In genomic region chr2:32404663-32405062, GRCm38 (mm10) we compare ENCODE assay signal across 8 mouse cellular contexts. TPM values are rescaled to one million over a fixed set of nuclear protein-coding genes. Genes with fewer than 3 reads are reported as not detected.
DNase-seq lines count a peak whose midpoint lies in the region; ATAC-seq lines count a peak whose summit lies in the region.

No protein-coding gene starts in this region.

- H3K27me3 ChIP-seq in hindbrain, embryonic 13.5 days: no peaks in the 10 kb centered on the region
- no peaks in the 10 kb centered on the region for H3K27me3 ChIP-seq in midbrain, embryonic 10.5 days (ENCODE audit: low read depth, poor library complexity, severe bottlenecking)

- H3K4me1 ChIP-seq in hindbrain, embryonic 13.5 days (replicated peaks): no peaks in the 10 kb centered on the region
- H3K4me1 ChIP-seq in midbrain, embryonic 10.5 days: peaks cover 5% of the 10 kb centered on the region

- H3K4me2 ChIP-seq in hindbrain, embryonic 13.5 days: no peak overlapping the region

- ATAC-seq in frontal cortex, adult (ENCODE audit: low TSS enrichment): peak; percentile 68
- ATAC-seq in hindbrain, embryonic 13.5 days (ENCODE audit: low FRiP score): peak; percentile 36; the same call in 1 of the 2 replicates

- no peaks in the 10 kb centered on the region for H3K9me3 ChIP-seq in hindbrain, embryonic 13.5 days
- H3K9me3 ChIP-seq in midbrain, embryonic 10.5 days (replicated peaks): no peaks in the 10 kb centered on the region

- H3K9ac ChIP-seq in hindbrain, embryonic 13.5 days: no peak overlapping the region

- 0 out of 2 replicates have a peak overlapping the region, but pooled peaks have one; percentile 8 for H3K27ac ChIP-seq in hindbrain, embryonic 13.5 days
- H3K27ac ChIP-seq in midbrain, embryonic 10.5 days (replicated peaks): no peak overlapping the region

- peaks cover 41% of the 10 kb centered on the region for H3K36me3 ChIP-seq in hindbrain, embryonic 13.5 days
- H3K36me3 ChIP-seq in midbrain, embryonic 10.5 days: peaks cover 29% of the 10 kb centered on the region

- peak; percentile 94 for DNase-seq in WW6 (ENCODE audit: low read depth, low spot score)
- DNase-seq in cerebellum, adult 9-10 months: peak; percentile 97
- peak; percentile 96 to 99 for DNase-seq in left cerebral cortex, adult 18-20 months (ENCODE audit: low spot score in 2 of 2)
- DNase-seq in midbrain, embryonic 10.5 days (ENCODE audit: low spot score): peak; percentile 91
- DNase-seq in right cerebral cortex, postnatal 36 days (ENCODE audit: low spot score in 2 of 2): peak; percentile 85 to 86
- peak; percentile 84 for DNase-seq in yolk sac, embryonic 10.5 days (ENCODE audit: low spot score)

- H3K4me3 ChIP-seq in hindbrain, embryonic 13.5 days: no peak overlapping the region
- H3K4me3 ChIP-seq in midbrain, embryonic 10.5 days: no peak overlapping the region

- WGBS in hindbrain, embryonic 13.5 days: 20% methylated on average over 2 of the region's 2 CpGs
- 28% methylated on average over 2 of the region's 2 CpGs for WGBS in midbrain, embryonic 10.5 days

RNA-seq across cellular contexts. Expression of gene Ptges2, which starts 9.0 kb away (rescaled TPM):
- 41.2 and 41.3 TPM in 2 replicates for polyA plus RNA-seq in hindbrain, embryonic 13.5 days (2015; fragmentation: Nextera tagmentation; extraction: Ambion mirVana)
- total RNA-seq in left cerebral cortex, adult 18-20 months (2021): 10 to 100 TPM; 49.5 to 51.2 TPM
- 26.2 and 28.8 TPM in 2 replicates for polyA plus RNA-seq in midbrain, embryonic 10.5 days (2016; fragmentation: Nextera tagmentation; extraction: Ambion mirVana)

RNA-seq across cellular contexts. Expression of gene Lcn2, which starts 16.6 kb away (rescaled TPM):
- 1.0 TPM in 1 of 2 replicates, not detected in the other for polyA plus RNA-seq in hindbrain, embryonic 13.5 days (2015; fragmentation: Nextera tagmentation; extraction: Ambion mirVana)
- total RNA-seq in left cerebral cortex, adult 18-20 months (2021): under 1 TPM; 0.77 to 0.84 TPM
- 0.20 TPM in 1 of 2 replicates, not detected in the other for polyA plus RNA-seq in midbrain, embryonic 10.5 days (2016; fragmentation: Nextera tagmentation; extraction: Ambion mirVana)

RNA-seq across cellular contexts. Expression of gene 1110008P14Rik, which starts 22.9 kb away (rescaled TPM):
- 103 and 108 TPM in 2 replicates for polyA plus RNA-seq in hindbrain, embryonic 13.5 days (2015; fragmentation: Nextera tagmentation; extraction: Ambion mirVana)
- 100 to 1,000 TPM; 283 to 350 TPM for total RNA-seq in left cerebral cortex, adult 18-20 months (2021)
- 39.4 and 44.3 TPM in 2 replicates for polyA plus RNA-seq in midbrain, embryonic 10.5 days (2016; fragmentation: Nextera tagmentation; extraction: Ambion mirVana)

RNA-seq across cellular contexts. Expression of gene Naif1, which starts 45.6 kb away (rescaled TPM):
- 5.1 and 5.9 TPM in 2 replicates for polyA plus RNA-seq in hindbrain, embryonic 13.5 days (2015; fragmentation: Nextera tagmentation; extraction: Ambion mirVana)
- 1 to 10 TPM; 3.7 to 4.6 TPM for total RNA-seq in left cerebral cortex, adult 18-20 months (2021)
- polyA plus RNA-seq in midbrain, embryonic 10.5 days (2016; fragmentation: Nextera tagmentation; extraction: Ambion mirVana): 5.9 and 6.4 TPM in 2 replicates

RNA-seq across cellular contexts. Expression of gene Slc25a25, which starts 46.6 kb away (rescaled TPM):
- 46.2 and 50.1 TPM in 2 replicates for polyA plus RNA-seq in hindbrain, embryonic 13.5 days (2015; fragmentation: Nextera tagmentation; extraction: Ambion mirVana)
- 10 to 100 TPM; 67.5 to 72.1 TPM for total RNA-seq in left cerebral cortex, adult 18-20 months (2021)
- polyA plus RNA-seq in midbrain, embryonic 10.5 days (2016; fragmentation: Nextera tagmentation; extraction: Ambion mirVana): 29.2 and 35.7 TPM in 2 replicates
